Mouse (Mus musculus) embryonic facial prominence, embryonic 11.5 days (tissue): Measurements from ENCODE around the gene Nxpe5. TPM values are rescaled to one million over a fixed set of nuclear protein-coding genes. Genes with fewer than 3 reads are reported as not detected.

Source experiments
- polyA plus RNA-seq: library from polyadenylated mRNA; unstranded; fragments of >200 nt; fragmentation: Nextera tagmentation; extraction: Ambion mirVana; gene quantifications from 2 replicates; pipeline ENCODE4 v1.2.1, GENCODE M21; 2014

Gene Nxpe5
- polyA plus RNA-seq, 1 experiment from 2014 or later: not detected

Other genes with a start within 250 kb of the Nxpe5 start
- not detected in 2 replicates for gene Azgp1, start 244.4 kb upstream of the Nxpe5 start, polyA plus RNA-seq
- gene Smok3a, start 204.6 kb upstream of the Nxpe5 start, polyA plus RNA-seq: not detected in 2 replicates
- not detected in 2 replicates for gene Smok3b, start 204.5 kb upstream of the Nxpe5 start, polyA plus RNA-seq
- gene Smok3c, start 172.7 kb upstream of the Nxpe5 start, polyA plus RNA-seq: not detected in 2 replicates
- 37.6 and 40.1 TPM in 2 replicates for gene Zkscan1, start 140.8 kb upstream of the Nxpe5 start, polyA plus RNA-seq
- gene Zscan21, start 109.0 kb upstream of the Nxpe5 start, polyA plus RNA-seq: 97.3 and 110 TPM in 2 replicates
- 16.3 and 16.4 TPM in 2 replicates for gene Zfp113, start 70.2 kb upstream of the Nxpe5 start, polyA plus RNA-seq
- gene Cops6, start 64.8 kb upstream of the Nxpe5 start, polyA plus RNA-seq: 272 and 292 TPM in 2 replicates
- 15.9 and 19.7 TPM in 2 replicates for gene Ap4m1, start 53.9 kb upstream of the Nxpe5 start, polyA plus RNA-seq
- 303 and 307 TPM in 2 replicates for gene Mcm7, start 53.5 kb upstream of the Nxpe5 start, polyA plus RNA-seq
- 120 and 125 TPM in 2 replicates for gene Taf6, start 38.4 kb upstream of the Nxpe5 start, polyA plus RNA-seq
- gene Cnpy4, start 38.4 kb upstream of the Nxpe5 start, polyA plus RNA-seq: 56.4 and 61.6 TPM in 2 replicates
- 8.1 and 8.6 TPM in 2 replicates for gene Mblac1, start 31.6 kb upstream of the Nxpe5 start, polyA plus RNA-seq
- gene Lamtor4, start 29.6 kb downstream of the Nxpe5 start, polyA plus RNA-seq: 36.8 and 42.9 TPM in 2 replicates
- gene BC037034, start 38.1 kb downstream of the Nxpe5 start, polyA plus RNA-seq: 3.9 and 4.6 TPM in 2 replicates
- gene Gal3st4, start 46.9 kb downstream of the Nxpe5 start, polyA plus RNA-seq: 4.0 and 5.4 TPM in 2 replicates
- 0.03 TPM in 1 of 2 replicates, not detected in the other for gene Gm43720, start 54.1 kb downstream of the Nxpe5 start, polyA plus RNA-seq
- gene Gpc2, start 54.1 kb downstream of the Nxpe5 start, polyA plus RNA-seq: 10.8 and 11.9 TPM in 2 replicates
- gene Stag3, start 54.3 kb downstream of the Nxpe5 start, polyA plus RNA-seq: 4.0 and 5.8 TPM in 2 replicates
- not detected in 2 replicates for gene Pvrig, start 116.1 kb downstream of the Nxpe5 start, polyA plus RNA-seq
- gene Zfp157, start 215.6 kb downstream of the Nxpe5 start, polyA plus RNA-seq: 45.8 and 49.3 TPM in 2 replicates